Mouse (Mus musculus) thymus, postnatal 25 days (tissue): ENCODE results near the gene 2200002D01Rik.
"Not testable (repeated sequence)": the region's sequence is repeated elsewhere in the genome, so short reads cannot be mapped to it uniquely, and the experiment has no call there.

Source experiments
- DNase-seq: peaks from one replicate; pipeline ENCODE4 v3.0.0; 2022

The 2200002D01Rik gene

DNA sequence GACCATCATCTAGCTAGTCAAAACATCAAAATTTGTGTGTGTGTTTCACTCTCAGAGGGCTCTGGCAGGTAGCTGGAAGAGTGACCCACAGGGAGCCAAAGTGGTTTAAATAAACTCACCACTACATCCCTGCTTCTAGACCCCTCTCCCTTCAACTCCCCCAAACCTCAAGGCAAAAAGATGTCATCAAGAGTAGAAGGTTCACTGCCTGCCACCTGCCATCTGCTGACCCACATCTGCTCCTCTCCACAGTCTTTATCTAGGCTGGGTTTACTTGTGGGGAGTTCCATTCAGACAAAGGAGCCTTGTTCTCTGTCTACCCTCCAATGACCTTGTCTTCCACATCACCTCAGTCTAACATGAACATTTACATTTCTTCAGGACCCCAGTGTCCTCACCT is 31.0 kb upstream of the 2200002D01Rik start:
- DNase-seq, result peak; percentile 43

DNA sequence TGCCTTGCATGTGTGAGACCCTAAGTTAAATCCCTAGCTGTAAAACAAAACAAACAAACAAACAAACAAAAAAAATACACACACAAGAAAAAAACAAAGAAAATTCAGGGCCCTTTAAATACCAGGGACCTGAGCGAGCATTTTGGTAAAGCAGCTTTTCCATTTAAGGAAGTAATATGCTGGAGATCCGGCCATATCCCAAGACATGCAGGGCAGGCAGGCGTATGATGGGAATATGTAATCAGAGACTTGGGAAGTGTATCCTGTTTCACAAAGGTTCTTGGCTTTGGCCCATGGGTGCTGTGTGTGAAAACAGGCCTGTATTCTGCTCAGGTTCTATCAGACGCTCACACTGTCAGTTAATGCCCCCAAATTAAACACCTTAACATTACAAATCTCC is 29.2 kb upstream of the 2200002D01Rik start:
- no peak for DNase-seq

DNA sequence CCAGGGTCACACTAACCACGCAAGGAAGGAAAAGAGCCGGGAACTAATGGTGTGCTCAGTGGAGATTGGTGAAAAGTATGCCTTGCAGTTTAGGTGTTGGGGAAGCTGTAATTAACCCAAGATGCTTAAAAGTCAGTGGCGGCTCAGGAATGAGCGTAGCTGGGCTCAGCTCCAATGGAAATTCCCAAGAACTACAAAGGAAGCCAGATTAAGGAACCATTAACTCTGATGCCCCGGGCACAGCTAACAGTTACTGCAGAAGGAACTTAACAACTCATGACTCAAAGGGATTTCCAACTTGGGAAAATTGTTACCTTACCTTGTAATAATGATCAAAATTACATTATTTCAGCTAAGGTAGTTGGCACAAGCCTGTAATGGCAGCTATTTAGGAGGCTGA is 28.4 kb upstream of the 2200002D01Rik start:
- DNase-seq, result no peak

DNA sequence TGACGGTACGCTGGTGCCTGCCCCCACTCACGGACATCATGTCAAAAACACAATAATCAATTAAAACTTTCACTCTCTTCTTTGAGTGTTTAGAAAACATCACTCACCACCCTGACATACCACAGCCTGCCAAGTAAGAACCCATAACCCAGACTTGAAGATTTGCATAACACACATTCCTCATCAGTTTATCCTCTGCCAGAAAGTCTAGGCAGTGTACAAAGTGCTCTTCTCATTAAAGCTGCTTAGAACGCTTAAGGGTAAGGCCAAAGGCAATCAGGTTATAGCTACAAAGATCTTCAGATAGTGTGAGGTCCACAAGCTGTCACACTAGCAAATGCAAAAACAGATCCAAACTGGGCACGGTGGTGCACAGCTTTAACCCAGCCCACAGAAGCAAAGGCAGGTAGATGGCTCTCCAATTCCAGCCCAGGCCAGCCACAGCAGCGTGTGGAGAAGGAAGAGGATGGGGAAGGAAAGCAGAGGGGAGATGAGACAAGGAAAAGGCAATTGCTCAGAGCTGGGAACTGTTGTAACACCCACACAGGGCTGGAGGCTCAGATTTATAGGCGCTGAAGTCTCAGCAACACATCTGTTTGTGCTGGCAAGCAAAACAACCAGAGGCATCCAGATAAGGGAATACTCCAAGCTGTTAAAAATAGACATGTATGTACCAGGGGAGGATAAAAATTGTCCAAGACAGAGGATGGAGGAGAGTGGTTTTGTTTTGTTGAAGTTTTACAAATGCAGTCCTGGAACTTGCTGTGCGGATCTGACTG is 23.6 kb upstream of the 2200002D01Rik start:
- DNase-seq, result no peak

DNA sequence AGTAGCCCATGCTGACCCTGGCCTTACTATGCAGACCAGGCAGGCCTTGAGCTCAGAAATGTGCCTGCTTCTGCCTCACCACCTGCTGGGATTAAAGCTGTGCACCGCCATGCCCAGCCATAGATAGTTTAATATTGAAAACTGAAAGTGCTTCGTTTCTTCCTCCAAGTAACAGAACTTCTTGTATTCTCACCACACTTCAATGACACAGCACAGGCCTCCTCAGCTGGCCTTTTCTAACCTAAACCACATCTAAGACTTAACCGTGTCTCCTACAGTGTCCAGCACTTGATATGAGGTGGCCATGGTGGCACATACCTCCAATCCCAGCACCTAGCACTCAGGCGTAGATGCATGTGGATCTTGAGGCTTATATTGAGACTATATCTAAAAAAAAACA is 22.2 kb upstream of the 2200002D01Rik start:
- no peak for DNase-seq

DNA sequence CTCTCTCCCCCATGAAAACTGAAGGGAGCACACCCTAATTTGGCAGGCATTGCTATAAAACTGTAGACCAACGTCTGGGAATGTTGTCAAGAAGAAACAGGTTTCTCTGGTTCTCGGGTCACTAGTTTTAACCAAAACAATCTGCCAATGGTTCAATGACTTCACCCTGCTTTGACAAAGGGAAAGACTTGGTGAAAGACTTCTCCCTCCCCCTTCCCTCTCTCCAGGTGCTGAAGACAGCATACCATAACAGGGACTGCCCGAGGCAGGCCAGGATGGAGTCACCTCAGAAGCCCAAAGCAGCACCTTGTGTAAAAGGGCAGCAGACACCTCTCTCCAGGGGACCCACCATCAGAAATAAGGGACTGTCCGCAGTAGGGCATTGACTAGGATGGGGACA is 18.7 kb upstream of the 2200002D01Rik start:
- DNase-seq, result no peak

DNA sequence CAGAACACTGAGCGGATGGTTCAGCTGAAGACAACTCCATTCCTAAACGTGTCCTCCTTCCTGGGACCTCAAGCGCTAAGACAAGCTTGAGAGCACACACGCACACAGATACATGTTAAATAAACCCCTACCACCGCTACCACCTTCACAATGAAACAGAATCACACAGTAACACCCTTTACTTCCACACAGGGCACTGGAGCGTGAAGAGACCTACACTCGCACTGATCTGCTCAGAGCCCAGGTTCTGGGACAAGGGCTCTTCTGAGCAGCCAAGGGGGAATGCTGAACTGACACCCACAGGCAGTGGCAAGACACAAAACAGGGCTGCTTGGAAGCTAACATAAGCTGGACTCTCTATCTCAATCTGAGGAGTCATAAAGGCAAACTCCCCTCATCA is 17.4 kb upstream of the 2200002D01Rik start:
- DNase-seq, result no peak

DNA sequence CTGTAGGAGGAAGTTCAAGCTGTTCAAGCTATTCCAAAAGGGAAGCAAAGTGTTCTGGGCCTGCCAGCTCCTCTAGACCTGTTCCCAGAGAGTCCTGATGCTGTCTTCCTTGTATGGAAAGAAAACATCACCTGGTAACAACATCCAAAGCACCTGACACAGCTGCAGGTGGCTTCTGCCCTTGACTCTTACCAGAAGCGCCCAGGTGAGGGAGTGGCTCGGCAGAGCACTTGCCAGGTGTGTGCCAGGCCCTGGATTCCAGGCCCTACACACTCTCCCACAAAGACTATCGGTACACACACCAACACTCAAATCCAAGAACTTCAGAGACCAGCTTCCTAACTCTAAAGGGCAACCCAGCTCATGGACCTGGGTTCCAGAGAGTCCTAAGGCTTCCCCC is 15.6 kb upstream of the 2200002D01Rik start:
- no peak for DNase-seq

DNA sequence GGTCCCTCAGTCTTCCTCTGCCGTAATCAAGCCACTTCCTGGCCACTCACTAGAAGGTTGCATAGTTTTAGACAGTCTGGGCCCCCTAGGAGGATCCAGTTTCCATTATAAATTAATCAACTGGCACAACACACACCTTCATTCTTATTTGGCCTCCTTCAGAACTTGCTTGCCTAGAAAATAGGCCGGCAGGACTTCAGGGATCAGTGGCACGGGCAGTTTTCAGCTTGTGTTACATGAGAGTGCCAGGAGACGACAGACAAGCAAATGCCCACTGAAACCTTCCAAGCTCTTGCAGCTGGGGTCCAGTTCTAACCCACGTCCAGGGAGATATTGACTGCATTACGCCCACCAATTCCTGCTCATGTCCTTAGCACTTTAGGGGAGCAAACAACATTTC is 13.9 kb upstream of the 2200002D01Rik start:
- DNase-seq, result no peak

DNA sequence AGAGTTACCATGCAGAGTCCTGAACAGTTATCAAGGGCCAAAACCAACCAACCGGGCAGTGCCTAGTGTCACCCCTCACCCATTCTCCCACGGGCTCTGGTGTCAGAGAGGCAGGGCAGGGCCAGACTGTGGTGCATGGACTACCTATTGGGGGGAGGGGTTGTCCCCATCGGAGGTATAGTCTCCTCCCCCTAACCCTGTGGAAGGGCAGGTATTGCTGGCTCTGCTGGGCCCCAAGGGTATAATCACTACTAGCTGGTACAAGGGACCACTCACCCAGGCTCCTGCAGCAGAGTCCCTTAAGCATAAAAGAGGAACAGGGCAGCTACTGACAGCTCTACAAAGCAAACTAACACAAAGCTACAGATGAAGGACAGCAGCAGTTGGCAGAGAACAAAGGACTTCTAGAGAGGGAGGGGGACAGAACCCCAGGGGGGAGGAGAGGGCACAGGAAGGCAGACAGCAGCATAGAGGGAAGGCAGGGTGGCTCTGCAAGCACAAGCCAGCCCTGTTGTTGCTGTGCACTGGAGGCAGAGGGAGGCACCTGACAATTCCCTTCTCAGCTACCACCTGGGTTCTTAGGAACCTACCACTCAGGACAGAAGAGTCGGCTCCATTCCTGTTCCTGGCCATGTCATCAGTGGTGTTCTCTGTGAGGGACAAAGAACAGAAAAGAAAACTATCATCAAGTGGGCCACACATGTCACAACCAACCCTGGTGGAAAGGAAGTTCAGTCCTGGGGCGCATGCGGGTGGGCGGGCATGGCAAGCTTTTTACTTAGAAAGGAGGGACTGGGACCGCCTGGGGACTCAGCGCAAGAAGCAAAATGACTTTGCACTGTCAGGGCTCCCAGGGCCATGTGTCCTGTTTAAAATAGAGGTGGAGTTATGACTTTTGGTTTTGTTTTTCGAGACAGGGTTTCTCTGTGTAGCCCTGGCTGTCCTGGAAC is 11.8 kb upstream of the 2200002D01Rik start:
- peak; percentile 50 for DNase-seq

DNA sequence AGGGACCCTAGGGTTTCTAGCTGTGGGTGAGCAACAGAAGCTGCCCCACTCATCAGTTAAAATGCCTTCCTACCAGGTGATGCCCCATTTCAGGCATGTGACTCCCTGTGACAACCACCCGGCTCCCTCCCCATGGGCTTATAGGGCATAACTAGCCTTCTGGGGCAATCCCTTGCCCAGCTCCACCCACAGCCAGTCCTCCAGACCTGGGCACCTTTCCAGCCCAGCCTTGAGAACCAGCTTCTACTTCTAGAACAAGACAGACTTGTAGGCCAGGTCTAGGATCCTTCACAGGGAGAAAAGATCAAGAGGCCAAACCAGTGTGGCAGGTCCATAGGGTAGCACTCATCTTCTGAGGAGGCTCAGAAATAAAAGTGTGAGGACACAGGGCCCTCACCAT is 9.1 kb upstream of the 2200002D01Rik start:
- no peak for DNase-seq

DNA sequence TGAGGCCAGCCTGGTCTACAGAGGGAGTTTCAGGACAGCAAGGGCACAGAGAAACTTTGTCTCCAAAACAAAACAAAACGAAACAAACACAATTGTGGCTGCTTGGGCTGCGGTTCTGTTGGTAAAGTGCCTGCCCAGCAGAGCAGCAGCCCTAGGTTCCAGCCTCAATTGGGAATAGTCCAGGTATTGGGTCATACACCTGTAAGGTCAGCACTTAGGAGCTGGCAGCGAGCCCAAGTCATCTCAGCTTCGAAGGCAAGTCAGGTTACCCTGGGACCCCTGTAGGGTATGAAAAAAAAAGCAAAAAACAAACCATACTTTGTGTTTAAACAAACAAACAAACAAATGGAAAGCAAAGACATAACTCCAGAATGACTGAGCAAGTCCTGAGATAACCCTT is 7.6 kb upstream of the 2200002D01Rik start:
- no peak for DNase-seq

DNA sequence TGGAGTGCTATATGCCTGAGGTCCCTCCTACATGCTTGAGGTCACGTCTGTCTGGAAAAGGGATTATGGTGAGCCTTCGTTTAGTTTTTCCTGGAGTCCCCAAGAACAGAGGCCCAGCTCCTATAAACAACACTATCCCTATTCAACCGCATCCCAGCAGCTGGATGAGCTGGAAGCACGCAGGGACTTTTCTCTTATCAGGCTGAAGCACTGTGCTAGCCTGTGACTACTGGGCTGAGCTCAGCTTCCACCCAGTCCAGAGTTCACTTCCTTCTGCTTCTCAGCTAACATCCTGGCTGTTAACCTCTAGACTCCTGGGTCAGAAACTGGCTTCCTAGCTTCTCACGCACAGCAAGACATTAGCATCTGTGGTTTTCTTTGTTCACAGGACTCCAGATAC is 5.6 kb upstream of the 2200002D01Rik start:
- DNase-seq, result no peak

DNA sequence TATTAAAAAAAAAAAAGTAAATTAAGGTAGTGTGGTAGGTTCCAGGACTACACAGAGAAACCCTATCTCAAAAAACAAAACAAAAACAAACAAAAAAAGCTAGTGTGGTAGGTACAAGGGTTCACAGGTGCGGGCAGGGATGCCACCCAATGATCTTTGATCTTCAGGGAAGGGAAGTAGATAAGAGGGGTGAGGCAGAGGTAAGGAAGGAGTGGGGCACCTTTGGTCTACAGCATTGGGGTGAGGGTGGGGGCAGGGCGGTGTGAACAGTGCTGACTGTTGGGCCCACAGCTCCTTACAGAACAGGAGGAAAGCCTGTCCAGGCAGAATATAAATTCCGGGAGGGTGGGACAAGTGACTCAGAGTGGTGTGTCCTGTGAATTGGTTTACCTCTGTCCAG is 2.9 kb upstream of the 2200002D01Rik start:
- peak; percentile 65 for DNase-seq

DNA sequence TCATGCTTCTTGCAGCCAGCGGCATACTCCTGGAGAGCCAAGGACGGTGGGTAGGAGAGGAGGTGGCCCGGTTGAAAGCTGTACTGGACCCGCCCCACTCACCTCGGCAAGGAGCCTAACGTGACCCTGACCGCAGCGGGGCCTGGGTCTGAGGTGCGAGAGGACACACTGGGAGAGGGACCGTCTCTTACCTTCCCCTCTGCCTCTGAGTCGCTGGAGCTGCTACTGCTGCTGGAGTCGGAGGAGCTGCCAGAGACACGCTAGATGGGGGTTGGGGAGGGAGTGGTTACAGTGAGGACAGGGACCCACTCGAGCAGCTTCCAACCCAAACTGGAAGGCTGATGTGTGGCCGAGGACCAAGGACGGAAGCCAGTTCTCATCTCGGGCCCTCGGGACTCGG is 560 bp downstream of the 2200002D01Rik start:
- DNase-seq, result peak; percentile 28

DNA sequence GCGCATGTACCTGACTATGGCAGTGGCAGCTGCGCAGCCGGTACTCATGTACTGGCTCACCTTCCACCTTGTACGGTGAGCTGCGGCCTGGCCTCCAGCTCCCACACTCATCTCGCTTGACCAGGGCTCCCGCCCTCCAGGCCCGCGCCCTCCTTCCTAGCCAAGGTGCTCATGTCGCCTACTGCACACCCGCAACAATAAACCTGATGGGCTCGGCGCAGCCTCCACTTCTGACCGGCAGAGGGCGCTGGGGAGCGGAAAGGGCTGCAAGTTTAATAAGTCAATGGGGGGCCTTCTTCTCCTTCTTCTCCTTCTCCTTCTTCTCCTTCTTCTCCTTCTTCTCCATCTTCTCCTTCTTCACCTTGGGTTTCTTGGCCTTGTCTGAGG is 959 bp downstream of the 2200002D01Rik start:
- peak; percentile 90 for DNase-seq

DNA sequence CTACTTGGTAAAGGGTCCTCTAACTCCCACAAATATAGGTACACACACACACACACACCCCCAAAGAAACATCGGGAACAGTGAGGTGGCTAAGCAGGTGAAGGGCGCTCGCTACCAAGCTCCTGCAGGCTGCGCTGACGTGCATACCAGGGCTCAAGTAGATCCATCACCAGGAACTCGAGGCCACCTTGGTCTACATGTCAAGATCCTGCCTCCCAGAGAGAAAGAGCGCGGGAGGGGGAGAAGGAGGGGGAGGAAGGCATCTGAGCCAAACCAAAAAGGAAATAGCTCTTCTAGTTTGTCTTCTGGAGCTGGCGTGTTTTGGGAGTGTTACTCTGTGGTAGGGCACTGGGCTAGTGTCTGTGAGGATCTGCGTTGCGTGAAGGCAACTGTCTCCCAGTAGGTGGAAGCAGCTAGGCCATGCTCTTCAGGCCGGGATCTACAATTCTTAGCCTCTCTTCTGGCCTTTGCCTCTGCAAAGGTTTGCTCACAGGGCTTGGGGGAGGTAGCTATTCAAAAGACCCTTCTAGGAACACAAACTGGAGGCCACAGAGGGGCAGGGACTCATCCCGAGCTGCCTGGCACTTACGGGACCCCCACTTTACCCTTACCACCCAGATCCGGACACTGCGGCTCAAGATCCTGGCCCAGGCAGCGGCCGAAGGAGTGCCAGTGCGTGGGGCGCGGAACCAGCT is 1.5 kb downstream of the 2200002D01Rik start:
- DNase-seq, result no peak

DNA sequence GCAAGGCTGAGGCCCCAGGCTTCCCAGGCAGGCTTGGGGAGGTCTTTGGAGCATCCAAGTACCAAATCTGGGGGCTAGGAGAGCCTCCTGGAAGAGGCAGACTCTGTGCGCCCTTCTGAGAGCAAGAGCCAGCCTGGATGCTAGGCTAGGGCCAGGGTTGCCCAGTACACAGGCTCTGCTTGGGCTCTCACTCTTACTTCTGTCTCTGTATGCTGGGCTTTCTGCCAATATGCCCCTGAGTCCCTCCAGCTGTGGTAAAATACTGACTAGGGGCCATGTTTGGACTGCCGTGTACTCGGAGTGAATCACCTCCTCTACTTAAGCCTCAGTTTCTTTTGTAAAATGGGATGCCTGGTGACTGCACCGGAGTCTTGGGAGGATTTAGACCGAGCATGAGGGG is 2.3 kb downstream of the 2200002D01Rik start:
- DNase-seq, result no peak

DNA sequence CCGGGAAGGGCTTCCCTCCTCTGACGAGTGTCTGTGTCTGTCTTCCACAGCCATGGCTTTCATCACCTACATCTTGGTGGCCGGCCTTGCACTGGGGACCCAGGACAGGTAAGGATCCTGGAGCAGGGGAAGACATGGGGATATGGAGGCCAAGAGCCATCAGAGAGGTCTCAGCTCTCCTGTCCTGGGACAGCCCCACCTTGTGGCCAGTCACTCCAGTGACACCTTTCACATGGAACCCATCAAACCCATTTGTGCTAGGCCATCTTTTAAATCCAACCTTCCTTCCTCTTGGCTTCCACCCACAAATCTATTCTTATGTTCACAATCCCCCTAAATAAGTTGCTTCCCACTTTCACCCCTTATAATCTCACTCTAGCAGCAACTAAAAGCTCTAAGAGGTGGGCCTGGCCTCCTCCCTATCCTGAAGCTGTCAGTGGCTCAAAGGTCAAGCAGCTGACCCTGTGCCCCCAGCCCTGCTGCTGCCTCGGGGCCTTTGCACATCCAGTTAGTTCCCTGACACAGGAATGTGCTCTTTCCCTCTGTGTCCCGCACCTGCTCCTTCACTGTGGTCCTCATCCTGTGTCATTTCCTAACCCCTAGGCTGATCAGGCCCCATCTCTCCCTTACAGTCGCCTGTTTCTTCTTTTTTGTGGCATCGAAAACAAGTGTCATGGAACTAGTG is 3.4 kb downstream of the 2200002D01Rik start:
- peak; percentile 51 for DNase-seq

DNA sequence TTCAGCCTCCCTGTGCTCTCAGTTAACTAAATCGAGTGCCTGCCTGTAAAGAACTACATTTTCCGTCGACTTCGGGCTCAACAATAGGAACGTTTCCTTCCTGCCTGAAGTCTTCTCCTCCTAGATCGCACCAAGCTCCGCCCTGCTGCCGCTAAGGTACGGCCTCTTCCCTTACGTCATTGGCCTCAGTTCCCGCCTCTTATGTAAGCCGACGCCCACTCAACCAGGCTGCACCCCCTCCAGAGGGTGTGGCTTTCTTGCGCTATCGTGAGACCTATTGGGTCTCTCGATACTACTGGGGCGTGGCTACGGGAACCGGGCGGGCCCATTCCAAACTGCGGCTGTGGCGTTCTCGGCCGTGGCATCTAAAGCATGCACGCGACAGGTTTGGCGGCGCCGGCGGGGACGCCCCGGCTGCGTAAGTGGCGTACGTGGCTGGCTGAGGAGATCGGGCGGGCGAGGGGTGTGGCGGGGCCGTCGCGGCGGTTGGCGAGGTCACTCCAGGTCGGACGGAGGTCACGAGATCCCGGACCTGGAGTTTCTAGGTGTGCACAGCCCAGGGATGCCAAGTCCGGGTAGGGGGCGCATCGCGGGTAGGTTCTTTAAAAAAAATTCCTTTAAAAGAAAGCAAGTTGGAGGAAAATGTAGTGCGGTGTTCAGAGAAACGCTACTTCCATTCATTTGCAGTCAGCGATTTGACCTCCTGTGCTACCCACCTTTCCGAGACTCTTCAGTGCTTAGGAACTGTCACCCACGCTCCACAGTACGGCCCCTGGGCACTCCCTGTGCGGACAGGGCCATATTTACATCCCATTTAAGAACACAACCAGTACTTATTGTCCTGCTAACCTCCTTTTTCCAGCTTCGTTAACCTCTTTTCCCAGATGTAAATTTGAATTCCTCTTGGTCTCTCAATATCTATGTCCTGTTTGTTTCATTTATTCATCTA is 10.0 kb downstream of the 2200002D01Rik start, which contains the start of gene Yif1b:
TSS of gene Yif1b (plus strand) at position 311 of the 949 bp plus-strand sequence.
- peak; percentile 98 for DNase-seq

DNA sequence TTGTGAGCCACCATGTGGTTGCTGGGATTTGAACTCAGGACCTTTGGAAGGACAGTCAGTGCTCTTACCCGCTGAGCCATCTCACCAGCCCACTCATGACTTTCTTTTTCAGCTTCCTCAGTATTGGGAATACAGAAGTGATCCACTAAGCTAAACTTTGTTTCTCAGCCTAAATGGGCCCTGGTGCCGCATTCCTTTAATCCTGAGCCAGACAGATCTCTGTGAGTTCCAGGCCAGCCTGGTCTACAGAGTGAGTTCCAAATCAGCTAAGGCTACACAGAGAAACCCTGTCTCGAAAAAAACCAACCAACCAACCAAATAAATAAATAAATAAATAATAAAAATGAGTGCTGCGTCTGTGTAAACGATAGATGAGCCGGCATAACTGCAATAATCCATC is 10.7 kb downstream of the 2200002D01Rik start:
- DNase-seq, result not testable (repeated sequence)

DNA sequence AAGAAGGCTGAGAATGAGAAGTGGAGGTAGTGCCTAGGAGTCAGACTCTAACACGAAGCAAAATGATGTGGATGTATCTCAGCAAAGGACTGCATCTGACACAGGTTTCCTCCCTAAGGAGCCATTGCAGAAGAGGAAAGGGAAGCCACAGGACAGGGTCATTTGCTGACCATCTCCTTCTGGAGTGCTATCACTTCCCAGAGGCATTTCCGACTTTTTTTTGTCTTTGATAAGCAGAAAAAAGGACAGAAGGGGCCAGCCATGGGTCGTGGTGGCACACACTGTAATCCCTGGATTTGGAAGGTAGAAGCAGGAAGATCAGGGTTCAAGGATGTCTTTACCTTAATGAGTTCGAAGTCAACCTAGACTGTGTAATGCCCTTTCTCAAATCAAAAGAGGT is 11.7 kb downstream of the 2200002D01Rik start:
- no peak for DNase-seq
